Mouse (Mus musculus) MEL-GATA-1-ER (cell line): ENCODE results near the gene Bace2.

Source experiments
- DNase-seq: peaks from one replicate; pipeline ENCODE4 v3.0.0-alpha.2; 2012; ENCODE audit warnings: low read depth; ENCODE audit errors: extremely low read depth

Bace2 gene

GRCm38 (mm10) chr16:97401741-97402140 lies 45.2 kb downstream of the Bace2 start:
- no peak for DNase-seq

DNA sequence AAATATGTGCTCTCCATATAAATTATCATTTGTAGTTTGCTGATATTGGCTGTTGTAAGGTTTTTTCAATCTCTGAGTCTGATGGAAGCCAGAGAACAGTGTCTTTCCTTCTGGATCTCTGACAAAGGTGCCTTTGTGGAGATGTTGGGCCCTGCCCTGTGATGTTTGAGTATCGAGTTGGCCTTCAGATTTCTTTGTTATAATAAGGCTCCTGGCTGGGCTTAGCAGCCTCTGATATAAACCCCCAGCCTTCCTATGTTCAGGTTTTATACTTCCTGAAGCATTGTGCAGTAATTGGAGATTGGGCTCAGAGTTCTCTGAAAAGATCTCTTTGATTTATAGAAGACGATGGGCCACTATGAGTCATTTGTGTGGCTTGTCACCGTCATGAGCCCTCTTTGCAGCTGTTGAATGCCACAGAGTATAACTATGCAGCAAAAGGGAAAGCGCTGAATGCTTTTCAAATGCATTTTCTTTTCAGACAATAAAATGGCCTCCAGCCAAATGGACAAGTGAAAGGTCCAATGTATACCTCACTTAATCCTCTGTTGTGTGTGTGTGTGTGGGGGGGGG lies 45.8 kb downstream of the Bace2 start:
- no peak for DNase-seq

GRCm38 (mm10) chr16:97405476-97406012 lies 49.0 kb downstream of the Bace2 start:
- DNase-seq: no peak

- DNase-seq: peak; percentile 9
Measured at GRCm38 (mm10) chr16:97417896-97418542, 61.5 kb downstream of the Bace2 start.

DNA sequence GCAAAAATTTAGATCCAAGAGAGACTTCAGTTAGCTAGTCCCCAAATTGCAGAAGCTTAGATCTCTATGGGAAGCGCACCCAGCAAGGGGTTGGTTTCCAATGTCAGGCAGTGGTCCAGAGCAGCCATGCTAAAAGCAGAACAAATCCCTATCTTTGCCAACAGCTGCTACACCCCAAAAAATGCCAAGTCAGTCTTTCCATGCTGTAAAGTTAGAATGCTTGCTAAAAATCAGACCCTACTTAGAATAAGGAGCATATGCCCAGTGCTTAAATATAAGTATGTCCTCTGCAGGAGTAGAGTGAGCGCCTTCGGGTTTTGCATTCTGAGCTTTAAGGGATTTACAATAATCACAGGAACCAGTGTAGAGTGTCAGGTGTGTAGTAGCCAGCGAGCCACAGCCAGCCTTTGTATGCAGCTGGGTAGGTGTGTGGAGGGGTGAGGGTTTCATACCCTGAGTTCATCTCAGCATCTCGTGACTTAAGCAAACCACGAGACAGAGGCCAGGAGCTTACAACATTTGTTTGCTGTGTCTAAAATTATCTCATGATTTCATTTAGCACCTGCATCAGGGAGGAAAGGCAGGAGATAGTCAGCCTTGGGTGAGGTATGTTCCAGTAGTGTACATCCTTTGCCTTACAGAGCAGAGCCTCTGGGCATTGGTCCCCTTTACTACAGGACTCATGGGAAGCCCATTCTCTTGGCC lies 62.4 kb downstream of the Bace2 start:
- DNase-seq: peak; percentile 57

DNA sequence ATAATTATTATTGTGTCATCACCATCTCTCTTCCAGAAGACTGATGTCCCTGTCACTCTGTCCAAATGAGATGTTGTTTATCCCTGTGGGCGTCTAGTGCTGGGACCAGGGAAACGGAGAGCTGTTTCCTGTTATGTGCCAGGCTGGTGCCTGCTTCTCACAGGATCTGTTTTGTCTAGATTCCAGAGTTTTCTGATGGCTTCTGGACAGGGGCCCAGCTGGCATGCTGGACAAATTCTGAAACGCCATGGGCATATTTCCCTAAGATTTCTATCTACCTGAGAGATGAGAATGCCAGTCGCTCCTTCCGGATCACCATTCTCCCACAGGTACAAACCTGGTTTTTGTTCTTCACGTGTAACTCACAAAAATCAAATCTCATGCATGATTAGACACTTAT lies 65.1 kb downstream of the Bace2 start:
- DNase-seq: no peak

DNA sequence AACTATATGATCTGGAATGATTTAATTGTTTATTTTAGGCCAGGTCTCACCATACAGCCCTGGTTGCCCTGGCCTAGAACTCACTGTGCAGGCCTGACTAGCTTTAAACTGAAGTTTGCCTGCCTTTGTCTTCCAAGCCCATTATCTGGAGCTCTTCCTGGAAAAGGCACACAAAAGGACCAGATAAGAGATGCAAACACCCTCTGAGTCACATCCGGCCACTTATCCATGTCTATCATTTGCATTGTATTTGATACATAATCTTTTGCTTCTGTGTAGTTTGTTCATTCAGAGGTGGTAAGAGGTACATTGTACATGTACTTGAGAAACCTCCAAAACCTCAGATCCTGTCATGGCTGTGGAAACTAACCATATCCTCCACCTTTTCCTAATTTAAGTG lies 67.1 kb downstream of the Bace2 start:
- no peak for DNase-seq

- no peak for DNase-seq
Measured at GRCm38 (mm10) chr16:97428026-97428425, 71.5 kb downstream of the Bace2 start.

DNA sequence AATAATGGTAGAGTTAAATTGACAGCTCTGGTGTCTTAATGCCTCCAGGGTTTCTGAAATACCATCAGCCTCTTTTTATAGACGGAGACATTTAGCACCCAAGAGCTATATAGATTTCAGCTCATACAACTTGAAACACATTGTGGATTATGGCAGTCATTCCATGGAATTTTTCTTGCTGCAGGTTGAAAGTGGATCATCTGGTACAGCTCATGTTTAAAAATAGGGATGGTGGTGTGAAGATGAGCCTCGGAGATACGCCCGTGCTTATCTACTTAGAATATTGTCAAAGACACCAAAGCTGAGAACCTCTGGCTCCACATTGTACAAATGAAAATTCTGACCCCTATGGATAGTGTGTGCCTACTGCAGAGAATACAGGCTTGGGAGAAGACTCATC lies 73.5 kb downstream of the Bace2 start:
- no peak for DNase-seq

GRCm38 (mm10) chr16:97431328-97431727 lies 74.8 kb downstream of the Bace2 start:
- no peak for DNase-seq

DNA sequence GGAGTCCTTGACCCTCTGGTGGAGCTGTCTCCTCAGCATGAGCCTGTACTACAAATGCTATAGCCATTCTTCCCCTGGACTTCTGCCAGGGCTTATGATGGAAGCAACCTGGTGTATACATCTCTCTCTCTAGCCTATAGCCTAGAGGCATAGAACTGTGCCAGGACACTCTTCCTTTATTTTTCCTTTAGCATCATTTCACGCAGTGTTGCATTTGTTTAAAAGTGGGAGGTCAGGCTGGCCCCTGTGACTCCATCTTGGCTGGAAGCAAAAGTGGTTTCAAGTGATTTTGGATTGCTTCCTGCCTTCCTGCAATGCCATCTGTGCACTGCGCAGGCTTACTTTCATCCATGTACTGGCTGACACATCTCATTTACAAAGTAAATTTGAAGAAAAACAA lies 77.7 kb downstream of the Bace2 start:
- DNase-seq: no peak

GRCm38 (mm10) chr16:97437448-97438056 lies 81.0 kb downstream of the Bace2 start:
- no peak for DNase-seq

GRCm38 (mm10) chr16:97438191-97438590 lies 81.6 kb downstream of the Bace2 start:
- DNase-seq: no peak

DNA sequence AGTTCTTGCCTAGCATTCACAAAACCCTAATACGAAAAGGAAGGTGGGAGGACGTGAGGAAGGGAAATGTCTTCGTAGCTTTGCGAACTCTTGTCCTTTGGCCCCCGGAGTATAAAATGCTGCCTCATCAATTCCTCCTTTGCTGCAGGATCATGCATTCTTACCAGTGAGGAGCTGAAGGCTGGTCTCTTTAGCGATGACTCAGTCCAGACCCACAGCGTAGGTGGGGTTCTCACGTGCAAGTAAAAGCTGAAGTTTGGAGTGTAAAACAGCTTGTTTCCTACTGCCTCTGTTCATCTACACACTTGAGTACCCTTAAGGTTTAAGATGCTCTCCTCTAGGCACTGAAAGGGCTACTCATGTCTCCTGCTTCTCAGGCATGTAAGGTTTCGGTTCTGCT lies 85.4 kb downstream of the Bace2 start:
- DNase-seq: no peak

DNA sequence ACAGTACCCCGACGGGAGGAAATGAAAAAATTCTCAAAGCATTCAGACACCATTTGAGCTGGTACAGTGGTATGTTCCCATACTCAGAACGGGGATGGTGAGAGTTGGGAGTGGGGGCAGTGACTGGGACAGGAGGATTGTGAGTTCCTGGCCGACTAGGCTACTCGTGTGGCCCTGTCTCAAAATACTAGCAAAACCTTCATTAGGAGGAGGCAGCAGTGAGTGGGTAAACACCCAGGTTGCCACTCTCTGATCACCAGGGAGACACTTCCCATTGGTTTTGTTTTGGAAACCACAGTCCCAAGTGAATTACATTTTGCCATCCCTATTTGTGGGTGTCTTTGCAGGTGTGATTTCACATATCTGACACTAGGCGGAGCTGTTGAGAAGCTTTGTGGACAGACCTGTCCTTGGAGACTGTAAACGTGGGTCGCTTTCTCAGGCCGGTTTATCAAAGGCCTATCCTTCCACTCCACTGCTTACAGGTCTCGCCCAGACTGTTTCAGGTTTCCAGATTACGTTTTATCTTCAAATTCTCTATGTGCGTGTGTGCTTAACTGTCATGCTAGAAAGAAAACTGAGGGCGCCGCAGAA lies 87.2 kb downstream of the Bace2 start:
- peak; percentile 55 for DNase-seq

- DNase-seq: no peak
Measured at GRCm38 (mm10) chr16:97447386-97447785, 90.8 kb downstream of the Bace2 start.

GRCm38 (mm10) chr16:97459831-97460230 lies 103.3 kb downstream of the Bace2 start:
- no peak for DNase-seq

DNA sequence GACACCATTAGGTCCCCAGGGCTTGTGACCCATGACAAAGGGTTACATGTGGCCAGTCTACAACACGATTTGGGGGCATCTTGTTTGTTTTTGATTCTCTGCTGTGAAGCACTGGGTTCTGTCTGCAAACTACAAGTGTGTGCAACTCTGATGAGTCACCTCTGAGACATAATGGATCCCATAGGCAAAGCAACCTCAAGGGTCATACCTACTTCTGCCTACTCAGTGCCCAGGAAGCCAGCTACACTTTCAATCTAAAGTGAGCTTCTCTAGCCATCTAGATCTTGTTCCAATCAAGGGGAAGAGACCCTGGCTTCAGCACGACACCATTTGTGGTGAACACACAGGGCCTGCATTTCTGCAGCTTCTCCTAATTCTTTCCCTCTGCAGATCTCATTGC lies 104.7 kb downstream of the Bace2 start:
- no peak for DNase-seq

DNA sequence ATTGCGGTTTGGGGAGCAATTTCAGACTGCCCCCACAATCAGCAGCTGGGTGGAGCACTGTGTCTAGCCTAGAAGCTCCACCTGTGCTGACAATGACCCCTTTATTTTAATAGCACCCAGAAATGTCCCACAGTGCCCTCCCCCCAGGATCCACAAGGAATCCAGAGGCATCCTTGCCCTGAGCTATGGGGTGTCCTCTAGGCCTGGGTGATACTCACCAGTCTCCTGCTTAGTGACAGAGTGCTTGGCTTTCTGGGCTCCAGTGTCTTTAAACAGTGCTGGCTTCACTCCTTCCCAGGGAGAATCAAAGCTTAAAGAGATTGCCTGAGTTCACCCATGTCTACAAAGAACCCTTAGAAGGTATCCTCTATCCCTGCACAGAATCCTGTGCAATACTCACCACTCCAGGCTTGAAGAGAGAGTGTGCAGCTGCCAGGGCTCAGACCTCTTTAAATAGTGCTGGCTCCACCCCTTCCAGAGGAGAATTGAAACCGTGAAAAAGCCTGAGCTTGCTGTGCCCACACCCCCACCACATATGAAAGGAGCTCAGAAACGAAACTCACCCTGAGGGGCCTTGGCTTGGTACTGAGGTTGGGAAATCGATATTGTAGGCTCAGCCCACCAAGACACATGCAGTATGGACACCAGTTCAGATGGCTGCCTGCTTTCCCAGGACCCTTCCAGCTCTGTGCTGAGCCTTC lies 106.1 kb downstream of the Bace2 start, which contains the start of gene Mx1:
Mx1 (minus strand) TSS at position 427 of the 701 bp plus-strand sequence.
- no peak for DNase-seq

GRCm38 (mm10) chr16:97466182-97466957 lies 109.8 kb downstream of the Bace2 start:
- DNase-seq: no peak
